33 mouse cellular contexts compared by ENCODE assay signal in the genomic region with DNA sequence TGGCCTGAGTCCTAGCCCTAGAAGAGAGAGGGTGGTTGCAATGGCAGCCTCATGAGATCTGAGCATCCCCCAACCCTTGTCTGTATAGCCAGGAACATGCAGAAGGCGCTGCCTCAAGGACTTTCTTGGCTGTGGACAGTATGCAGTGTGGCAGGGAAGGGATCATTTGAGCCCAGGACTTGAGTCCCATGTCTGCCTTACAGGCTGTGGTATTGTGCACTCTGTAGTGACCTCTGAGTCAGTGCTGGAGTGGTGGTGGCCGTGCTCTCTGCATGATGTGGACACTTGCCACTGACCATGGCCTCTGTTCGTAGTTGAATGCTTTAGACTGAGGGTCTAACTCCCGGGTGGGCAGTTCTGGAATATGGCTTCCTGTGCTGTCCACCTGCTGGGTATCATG.
"Had no signal": no experiment of that assay in that cellular context is flagged by ENCODE, and none has a peak within 500 bp of the region (broad histone marks: within the 10 kb centered on the region; RNA-seq: fewer than 3 reads in every experiment).

No protein-coding gene starts in this region.

- H3K4me2 ChIP-seq: heart, embryonic 11.5 days; heart, embryonic 12.5 days; heart, embryonic 13.5 days; heart, embryonic 15.5 days; hindbrain, embryonic 14.5 days; hindbrain, embryonic 15.5 days; intestine, embryonic 15.5 days; kidney, embryonic 15.5 days had no signal

- H3K4me3 ChIP-seq: heart, embryonic 10.5 days; heart, embryonic 12.5 days; heart, embryonic 13.5 days; heart, embryonic 15.5 days; hindbrain, embryonic 10.5 days; hindbrain, embryonic 15.5 days; intestine, embryonic 15.5 days; kidney, embryonic 15.5 days; layer of hippocampus, adult 2 months; left cerebral cortex, adult 2 months had no signal

- H3K9me3 ChIP-seq: heart, embryonic 10.5 days; heart, embryonic 12.5 days; heart, embryonic 13.5 days; heart, embryonic 15.5 days; hindbrain, embryonic 10.5 days; hindbrain, embryonic 15.5 days; intestine, embryonic 15.5 days; kidney, embryonic 15.5 days had no signal

- DNase-seq: heart, postnatal 14 days; heart, postnatal 36 days; heart, postnatal 4 days; kidney, adult 11 months; kidney, adult 18-20 months; kidney, adult 2 months; kidney, adult 8-10 months; kidney, adult 9 months; kidney, postnatal 10 days; kidney, postnatal 14 days; kidney, postnatal 25 days; kidney, postnatal 36 days; kidney, postnatal 4 days; layer of hippocampus, adult 9-11 months; layer of hippocampus, postnatal 36 days had no signal

- H3K27ac ChIP-seq: heart, embryonic 10.5 days; heart, embryonic 13.5 days; heart, embryonic 15.5 days; hindbrain, embryonic 10.5 days; hindbrain, embryonic 14.5 days; hindbrain, embryonic 15.5 days; hindbrain, postnatal 0 days; intestine, embryonic 15.5 days; kidney, embryonic 15.5 days; kidney, postnatal 0 days; layer of hippocampus, adult 2 months; left cerebral cortex, adult 2 months had no signal

- H3K9ac ChIP-seq: heart, embryonic 12.5 days; heart, embryonic 13.5 days; heart, embryonic 15.5 days; hindbrain, embryonic 14.5 days; hindbrain, embryonic 15.5 days; intestine, embryonic 15.5 days; kidney, embryonic 15.5 days had no signal

- ATAC-seq: hindbrain, embryonic 16.5 days; hindbrain, postnatal 0 days; inflammation-experienced regulatory T-cells, adult 6 months; intestine, embryonic 15.5 days; intestine, embryonic 16.5 days; intestine, postnatal 0 days had no signal

- H3K4me1 ChIP-seq: heart, embryonic 10.5 days; hindbrain, embryonic 10.5 days had no signal

- H3K27me3 ChIP-seq: heart, embryonic 12.5 days; heart, embryonic 13.5 days; heart, embryonic 15.5 days; hindbrain, embryonic 15.5 days; intestine, embryonic 15.5 days; kidney, embryonic 15.5 days had no signal
